Mouse (Mus musculus): Measurements from ENCODE around the gene Oas1g. TPM values are rescaled to one million over a fixed set of nuclear protein-coding genes. Genes with fewer than 3 reads are reported as not detected.
"Not testable (repeated sequence)": the region's sequence is repeated elsewhere in the genome, so short reads cannot be mapped to it uniquely, and the experiment has no call there.

Oas1g gene
- 1.4 and 1.6 TPM in 2 replicates for polyA plus RNA-seq (2012; rRNA removed)

GRCm38 (mm10) chr5:120887413-120887812 is at the start of gene Oas1g:
Gene Oas1g (minus strand): TSS chr5:120887613.
- not testable (repeated sequence) for H3K4me1 ChIP-seq (ENCODE audit: control insufficient read depth, insufficient read depth, low read length); DNase-seq; H3K4me3 ChIP-seq (replicated peaks; ENCODE audit: extremely low read depth, low read depth, low read length)
- 14% methylated on average over 6 of the region's 9 CpGs for WGBS

GRCm38 (mm10) chr5:120933966-120934365 is 46.6 kb upstream of the Oas1g start:
- WGBS, result 29% methylated on average over 5 of the region's 5 CpGs
- TF ChIP-seq CTCF (IDR thresholded peaks at IDR 0.05; ENCODE audit: insufficient read depth, low read length) (no peak), POLR2A (IDR thresholded peaks at IDR 0.05; ENCODE audit: borderline replicate concordance, extremely low read depth, low read depth, low read length) (no peak)
- Histone ChIP-seq H3K4me1 (ENCODE audit: control insufficient read depth, insufficient read depth, low read length) (no peaks in the 10 kb centered on the region), H3K4me3 (replicated peaks; ENCODE audit: extremely low read depth, low read depth, low read length) (no peak overlapping the region)
- no peak for DNase-seq

GRCm38 (mm10) chr5:120927036-120927435 is 39.6 kb upstream of the Oas1g start:
- WGBS, result 3% methylated on average over 1 of the region's 1 CpGs
- TF ChIP-seq CTCF (IDR thresholded peaks at IDR 0.05; ENCODE audit: insufficient read depth, low read length), result peak; percentile 11; the same call in 1 of the 2 replicates
- TF ChIP-seq POLR2A (IDR thresholded peaks at IDR 0.05; ENCODE audit: borderline replicate concordance, extremely low read depth, low read depth, low read length), result no peak
- H3K4me1 ChIP-seq (ENCODE audit: control insufficient read depth, insufficient read depth, low read length), result no peaks in the 10 kb centered on the region
- no peak overlapping the region for H3K4me3 ChIP-seq (replicated peaks; ENCODE audit: extremely low read depth, low read depth, low read length)
- no peak for DNase-seq

GRCm38 (mm10) chr5:120926311-120926710 is 38.9 kb upstream of the Oas1g start:
- not testable (repeated sequence) for H3K4me1 ChIP-seq (ENCODE audit: control insufficient read depth, insufficient read depth, low read length); DNase-seq; H3K4me3 ChIP-seq (replicated peaks; ENCODE audit: extremely low read depth, low read depth, low read length)
- WGBS, result 44% methylated on average over 2 of the region's 2 CpGs

GRCm38 (mm10) chr5:120924520-120924919 is 37.1 kb upstream of the Oas1g start:
- not testable (repeated sequence) for H3K4me3 ChIP-seq (replicated peaks; ENCODE audit: extremely low read depth, low read depth, low read length); H3K4me1 ChIP-seq (ENCODE audit: control insufficient read depth, insufficient read depth, low read length); DNase-seq
- 58% methylated on average over 4 of the region's 4 CpGs for WGBS

GRCm38 (mm10) chr5:120923969-120924368 is 36.6 kb upstream of the Oas1g start:
- Histone ChIP-seq H3K4me1 (ENCODE audit: control insufficient read depth, insufficient read depth, low read length) (no peaks in the 10 kb centered on the region), H3K4me3 (replicated peaks; ENCODE audit: extremely low read depth, low read depth, low read length) (no peak overlapping the region)
- WGBS, result 58% methylated on average over 4 of the region's 4 CpGs
- DNase-seq, result no peak
- no peak for TF ChIP-seq POLR2A (IDR thresholded peaks at IDR 0.05; ENCODE audit: borderline replicate concordance, extremely low read depth, low read depth, low read length)
- no peak for TF ChIP-seq CTCF (IDR thresholded peaks at IDR 0.05; ENCODE audit: insufficient read depth, low read length)

- no peaks in the 10 kb centered on the region for H3K4me1 ChIP-seq (ENCODE audit: control insufficient read depth, insufficient read depth, low read length)
- no peak for DNase-seq
- H3K4me3 ChIP-seq (replicated peaks; ENCODE audit: extremely low read depth, low read depth, low read length), result no peak overlapping the region
- TF ChIP-seq CTCF (IDR thresholded peaks at IDR 0.05; ENCODE audit: insufficient read depth, low read length) (no peak), POLR2A (IDR thresholded peaks at IDR 0.05; ENCODE audit: borderline replicate concordance, extremely low read depth, low read depth, low read length) (no peak)
- 75% methylated on average over 3 of the region's 3 CpGs for WGBS
Measured at GRCm38 (mm10) chr5:120920296-120920695, 32.9 kb upstream of the Oas1g start.

- not testable (repeated sequence) for DNase-seq; H3K4me1 ChIP-seq (ENCODE audit: control insufficient read depth, insufficient read depth, low read length); H3K4me3 ChIP-seq (replicated peaks; ENCODE audit: extremely low read depth, low read depth, low read length)
- WGBS, result 58% methylated on average over 2 of the region's 2 CpGs
Measured at GRCm38 (mm10) chr5:120919156-120919935, 31.9 kb upstream of the Oas1g start.

GRCm38 (mm10) chr5:120914204-120914603 is 26.8 kb upstream of the Oas1g start, which contains the start of gene Oas1d:
Gene Oas1d (plus strand): TSS chr5:120914536.
- not testable (repeated sequence) for H3K4me3 ChIP-seq (replicated peaks; ENCODE audit: extremely low read depth, low read depth, low read length); H3K4me1 ChIP-seq (ENCODE audit: control insufficient read depth, insufficient read depth, low read length); DNase-seq
- WGBS, result 37% methylated on average over 8 of the region's 8 CpGs

- WGBS, result 43% methylated on average over 7 of the region's 7 CpGs
- TF ChIP-seq CTCF (IDR thresholded peaks at IDR 0.05; ENCODE audit: insufficient read depth, low read length) (no peak), POLR2A (IDR thresholded peaks at IDR 0.05; ENCODE audit: borderline replicate concordance, extremely low read depth, low read depth, low read length) (no peak)
- Histone ChIP-seq H3K4me1 (ENCODE audit: control insufficient read depth, insufficient read depth, low read length) (peaks cover 3% of the 10 kb centered on the region; the same call in 1 of the 2 replicates), H3K4me3 (replicated peaks; ENCODE audit: extremely low read depth, low read depth, low read length) (no peak overlapping the region)
- DNase-seq, result no peak
Measured at GRCm38 (mm10) chr5:120908196-120908920, 20.9 kb upstream of the Oas1g start.

GRCm38 (mm10) chr5:120906791-120907733 is 19.6 kb upstream of the Oas1g start, which contains the start of gene Oas1a:
Gene Oas1a (minus strand): TSS chr5:120907521.
- H3K4me1 ChIP-seq (ENCODE audit: control insufficient read depth, insufficient read depth, low read length); DNase-seq: not testable (repeated sequence)
- peak within 1 kb of the TSS; percentile 25 for H3K4me3 ChIP-seq (replicated peaks; ENCODE audit: extremely low read depth, low read depth, low read length)
- 27% methylated on average over 9 of the region's 12 CpGs for WGBS

Data from lung, adult 2 months (tissue).